Mouse (Mus musculus) stomach, embryonic 16.5 days (tissue): ENCODE results near the gene Slc36a2. TPM values are rescaled to one million over a fixed set of nuclear protein-coding genes. Genes with fewer than 3 reads are reported as not detected.

Experiments
- ATAC-seq: fragments of 200-750 bp; cut with Nextera tagmentation; 2 replicates; pipeline ENCODE4 v1.8.0; 2017; ENCODE audit warnings: moderate number of reproducible peaks, moderate TSS enrichment; ENCODE audit not compliant: insufficient read depth, low FRiP score
- H3K27ac ChIP-seq: fragments of 300-500 bp; sonication (generic); 2 replicates; pipeline ENCODE4 v1.5.1; 2014; ENCODE audit warnings: low read length
- H3K27me3 ChIP-seq: fragments of 300-500 bp; sonication (generic); 2 replicates; pipeline ENCODE4 v1.6.1; 2014; ENCODE audit warnings: low read length, control low read depth, mixed read lengths; ENCODE audit not compliant: control insufficient read depth, insufficient read depth
- H3K36me3 ChIP-seq: fragments of 300-500 bp; sonication (generic); 2 replicates; pipeline ENCODE4 v1.6.1; 2014; ENCODE audit warnings: low read length; ENCODE audit not compliant: control insufficient read depth, insufficient read depth
- H3K4me1 ChIP-seq: fragments of 300-500 bp; sonication (generic); 2 replicates; pipeline ENCODE4 v1.6.1; 2014; ENCODE audit warnings: low read length, control low read depth, mixed read lengths; ENCODE audit not compliant: control insufficient read depth, insufficient read depth
- H3K4me2 ChIP-seq: fragments of 300-500 bp; sonication (generic); 2 replicates; pipeline ENCODE4 v1.6.1; 2014; ENCODE audit warnings: low read depth, low read length, mixed read lengths
- H3K4me3 ChIP-seq: fragments of 300-500 bp; sonication (generic); replicated peaks from 2 replicates; pipeline ENCODE4 v1.5.1; 2014; ENCODE audit warnings: mild to moderate bottlenecking, low read length
- H3K9ac ChIP-seq: fragments of 300-500 bp; sonication (generic); 2 replicates; pipeline ENCODE4 v1.6.1; 2014; ENCODE audit warnings: low read length
- H3K9me3 ChIP-seq: fragments of 300-500 bp; sonication (generic); replicated peaks from 2 replicates; pipeline ENCODE4 v1.6.1; 2016; ENCODE audit warnings: low read length, control low read depth; ENCODE audit not compliant: control insufficient read depth
- WGBS: fragments of 180-500 bp; shearing (Covaris S2); extraction: QIAGEN DNeasy Blood & Tissue Kit; methylation state at CpG from one replicate; pipeline ENCODE4 v1.1.7; 2014; 5-methylcytosine and 5-hydroxymethylcytosine counted together
- polyA plus RNA-seq: library from polyadenylated mRNA; unstranded; fragments of >200 nt; fragmentation: Nextera tagmentation; extraction: Ambion mirVana; gene quantifications from 2 replicates; pipeline ENCODE4 v1.2.1, GENCODE M21; 2015

Slc36a2 gene
- polyA plus RNA-seq, 1 experiment from 2014 or later = 2.0 TPM

DNA sequence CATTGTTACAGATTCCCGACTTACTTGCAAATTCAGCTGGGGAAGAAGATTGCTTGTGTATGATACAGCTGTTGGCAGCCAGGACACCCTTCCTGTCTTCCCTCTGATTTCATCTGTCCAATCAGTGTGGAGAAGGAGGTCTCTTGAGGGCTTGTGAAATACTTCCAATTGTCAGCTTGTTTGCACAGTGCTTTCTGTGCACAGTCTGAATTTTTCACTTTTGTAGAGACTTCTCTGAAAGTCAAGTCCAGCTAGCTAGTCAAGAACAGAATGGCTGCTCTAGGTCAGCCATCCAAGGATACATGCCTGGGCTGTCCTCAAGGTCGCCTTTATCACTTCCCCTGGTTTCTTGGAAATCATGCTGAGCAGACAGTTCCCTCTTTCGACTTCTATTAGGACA lies 30.1 kb upstream of the Slc36a2 start:
- Histone ChIP-seq H3K4me2 (no peak overlapping the region), H3K9ac (no peak overlapping the region), H3K4me1 (peaks cover 6% of the 10 kb centered on the region), H3K4me3 (no peak overlapping the region), H3K27me3 (no peaks in the 10 kb centered on the region), H3K36me3 (no peaks in the 10 kb centered on the region), H3K27ac (no peak overlapping the region), H3K9me3 (no peaks in the 10 kb centered on the region)
- WGBS = 68% methylated on average over 3 of the region's 3 CpGs
- no peak for ATAC-seq

- Histone ChIP-seq H3K9ac (no peak overlapping the region), H3K9me3 (no peaks in the 10 kb centered on the region), H3K27ac (no peak overlapping the region), H3K4me1 (peaks cover 14% of the 10 kb centered on the region), H3K4me2 (no peak overlapping the region), H3K36me3 (no peaks in the 10 kb centered on the region), H3K27me3 (no peaks in the 10 kb centered on the region), H3K4me3 (no peak overlapping the region)
- WGBS = 79% methylated on average over 5 of the region's 5 CpGs
- no peak for ATAC-seq
Measured at GRCm38 (mm10) chr11:55214161-55214560, 29.3 kb upstream of the Slc36a2 start.

DNA sequence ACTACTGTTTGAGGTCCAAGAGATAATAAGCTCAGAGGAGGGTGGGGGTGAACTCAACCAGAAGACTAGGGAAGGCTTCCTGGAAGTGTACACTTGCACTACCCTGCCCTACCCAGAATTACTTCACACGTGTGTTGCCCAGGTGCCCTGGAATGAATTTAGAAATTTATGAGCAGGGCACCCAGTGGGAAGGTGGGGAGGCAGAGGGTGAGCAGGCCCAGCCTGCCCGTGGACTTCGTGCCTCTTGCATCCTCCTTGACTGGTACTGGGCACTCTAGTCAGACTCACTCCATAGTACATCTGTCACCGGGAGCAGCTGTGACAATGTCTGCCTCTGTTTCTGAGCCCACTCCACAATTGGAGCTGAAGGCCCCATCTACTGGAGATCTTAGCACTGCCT lies 28.6 kb upstream of the Slc36a2 start:
- ATAC-seq = no peak
- Histone ChIP-seq H3K36me3 (no peaks in the 10 kb centered on the region), H3K27ac (no peak overlapping the region), H3K4me2 (no peak overlapping the region), H3K4me3 (no peak overlapping the region), H3K4me1 (peaks cover 17% of the 10 kb centered on the region), H3K27me3 (no peaks in the 10 kb centered on the region), H3K9ac (no peak overlapping the region), H3K9me3 (no peaks in the 10 kb centered on the region)
- WGBS = 92% methylated on average over 4 of the region's 4 CpGs

DNA sequence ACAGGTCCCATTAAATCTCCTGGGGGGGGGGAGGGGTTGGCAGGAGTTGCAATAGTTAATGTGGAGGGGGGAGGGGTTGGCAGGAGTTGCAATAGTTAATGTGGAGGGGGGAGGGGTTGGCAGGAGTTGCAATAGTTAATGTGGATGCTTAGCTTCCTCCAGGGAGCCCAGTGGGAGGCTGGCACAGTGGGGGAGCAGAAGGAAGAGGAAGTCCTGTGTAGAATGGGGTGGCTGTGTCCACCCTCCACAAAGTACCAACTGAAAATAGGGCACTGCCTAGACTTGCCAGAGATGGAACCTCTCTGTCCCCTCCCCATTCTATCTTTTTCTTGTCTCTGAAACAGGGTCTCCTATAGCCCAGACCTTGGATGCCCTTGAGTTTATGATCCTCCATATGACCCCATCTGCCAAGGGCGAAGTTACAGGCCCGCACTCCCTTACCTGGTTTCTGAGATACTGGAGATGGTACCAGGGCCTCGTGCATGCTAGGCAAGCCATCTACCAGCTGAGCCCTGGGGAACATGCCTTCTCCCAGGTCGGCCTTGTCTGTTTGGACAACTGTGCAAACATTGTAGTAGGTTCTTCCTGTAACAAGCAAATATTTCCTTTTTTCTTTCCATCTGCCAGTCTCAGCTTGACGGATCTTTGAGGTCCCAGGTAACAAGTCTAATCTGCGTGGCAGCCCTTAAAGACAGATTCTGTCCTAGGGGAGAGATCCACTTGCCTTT lies 24.9 kb upstream of the Slc36a2 start:
- peak; percentile 51; the same call in 1 of the 2 replicates for ATAC-seq
- 55% methylated on average over 6 of the region's 6 CpGs for WGBS
- H3K27ac ChIP-seq = 0 out of 2 replicates have a peak overlapping the region, but pooled peaks have one; percentile 19

GRCm38 (mm10) chr11:55209032-55209431 lies 24.2 kb upstream of the Slc36a2 start:
- ATAC-seq = no peak
- H3K27ac ChIP-seq = peak overlapping the region; percentile 24; the same call in 1 of the 2 replicates
- WGBS = 62% methylated on average over 2 of the region's 2 CpGs

More for the DNA sequence above, 24.9 kb upstream of the Slc36a2 start:
- Histone ChIP-seq H3K9ac (no peak overlapping the region), H3K36me3 (no peaks in the 10 kb centered on the region), H3K4me1 (peaks cover 18% of the 10 kb centered on the region), H3K9me3 (no peaks in the 10 kb centered on the region), H3K27me3 (no peaks in the 10 kb centered on the region), H3K4me2 (peak overlapping the region; percentile 2; the same call in 1 of the 2 replicates), H3K4me3 (no peak overlapping the region)

GRCm38 (mm10) chr11:55208001-55208690 lies 23.3 kb upstream of the Slc36a2 start:
- WGBS = 49% methylated on average over 6 of the region's 6 CpGs
- H3K27ac ChIP-seq = peak overlapping the region; percentile 24; the same call in 1 of the 2 replicates
- no peak overlapping the region for H3K4me2 ChIP-seq
- no peaks in the 10 kb centered on the region for H3K36me3 ChIP-seq
- peaks cover 18% of the 10 kb centered on the region for H3K4me1 ChIP-seq
- H3K9me3 ChIP-seq = no peaks in the 10 kb centered on the region
- no peaks in the 10 kb centered on the region for H3K27me3 ChIP-seq
- no peak overlapping the region for H3K4me3 ChIP-seq
- no peak overlapping the region for H3K9ac ChIP-seq
- no peak for ATAC-seq

More at GRCm38 (mm10) chr11:55209032-55209431, 24.2 kb upstream of the Slc36a2 start:
- no peak overlapping the region for H3K9ac ChIP-seq
- H3K4me3 ChIP-seq = no peak overlapping the region
- no peaks in the 10 kb centered on the region for H3K9me3 ChIP-seq
- no peak overlapping the region for H3K4me2 ChIP-seq
- peaks cover 18% of the 10 kb centered on the region for H3K4me1 ChIP-seq
- no peaks in the 10 kb centered on the region for H3K27me3 ChIP-seq
- H3K36me3 ChIP-seq = no peaks in the 10 kb centered on the region

DNA sequence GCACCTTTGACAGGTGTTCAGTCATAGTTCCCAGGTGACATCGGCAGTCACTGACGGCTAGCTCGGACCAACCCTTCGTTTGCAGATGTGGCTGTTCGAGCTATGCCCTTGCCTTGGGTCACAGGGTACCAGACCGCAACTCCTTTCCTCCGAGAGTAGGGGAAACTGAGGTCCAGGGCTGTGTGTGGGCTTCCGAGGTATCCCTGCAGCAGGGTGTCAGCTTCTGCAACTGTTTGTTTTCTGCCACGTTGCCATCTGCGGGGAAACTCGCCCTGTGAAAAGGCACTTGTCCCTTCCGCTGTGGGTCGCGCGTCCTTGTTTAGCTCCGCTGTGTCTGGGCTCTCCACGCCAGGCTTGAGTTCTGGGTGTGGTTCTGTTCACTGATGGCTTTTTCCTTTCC lies 19.7 kb upstream of the Slc36a2 start:
- no peaks in the 10 kb centered on the region for H3K9me3 ChIP-seq
- peak; percentile 46 for ATAC-seq
- H3K4me1 ChIP-seq = peaks cover 8% of the 10 kb centered on the region
- H3K9ac ChIP-seq = peak overlapping the region; percentile 78
- WGBS = 3% methylated on average over 17 of the region's 17 CpGs
- H3K36me3 ChIP-seq = no peaks in the 10 kb centered on the region
- peak overlapping the region; percentile 86 for H3K4me3 ChIP-seq
- H3K4me2 ChIP-seq = peak overlapping the region; percentile 98
- H3K27ac ChIP-seq = no peak overlapping the region
- H3K27me3 ChIP-seq = no peaks in the 10 kb centered on the region

DNA sequence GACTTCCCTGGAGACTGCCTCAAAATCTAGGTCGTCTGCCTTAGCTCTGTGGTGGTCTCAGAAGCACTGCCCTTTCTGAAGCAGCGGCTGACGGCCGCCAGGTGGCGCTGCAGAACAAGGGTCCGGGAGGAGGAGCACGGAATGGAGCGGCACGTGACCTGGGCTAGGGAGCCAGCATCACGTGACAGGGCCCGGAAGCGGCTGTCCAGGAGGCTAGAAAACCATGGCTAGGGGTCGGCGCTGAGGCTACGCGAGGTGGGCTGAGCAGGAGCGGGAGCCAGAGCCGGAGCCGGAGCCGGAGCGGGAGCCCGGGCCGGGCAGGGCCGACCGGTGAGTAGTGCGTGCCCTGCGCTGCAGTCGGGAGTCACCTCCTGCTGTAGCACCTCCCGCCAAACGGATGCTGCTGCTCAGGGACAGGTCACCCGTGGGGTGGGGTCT lies 19.3 kb upstream of the Slc36a2 start, which contains the start of gene Slc36a1:
Slc36a1 (plus strand) TSS at position 192 of the 438 bp plus-strand sequence.
- ATAC-seq = peak; percentile 92
- Histone ChIP-seq H3K36me3 (no peaks in the 10 kb centered on the region), H3K27ac (no peak within 1 kb of the TSS), H3K27me3 (no peaks in the 10 kb centered on the region), H3K4me1 (peaks cover 4% of the 10 kb centered on the region), H3K4me3 (peak within 1 kb of the TSS; percentile 86), H3K9me3 (no peaks in the 10 kb centered on the region), H3K4me2 (peak within 1 kb of the TSS; percentile 98), H3K9ac (peak within 1 kb of the TSS; percentile 78)
- WGBS = under 1% methylated on average over 31 of the region's 31 CpGs
